Mouse (Mus musculus): Measurements from ENCODE around the gene Gm21783. TPM values are rescaled to one million over a fixed set of nuclear protein-coding genes. Genes with fewer than 3 reads are reported as not detected.
"Not testable (repeated sequence)": the region's sequence is repeated elsewhere in the genome, so short reads cannot be mapped to it uniquely, and the experiment has no call there.

The Gm21783 gene
- not detected in 2 replicates for polyA plus RNA-seq (2015; fragmentation: Nextera tagmentation; extraction: Ambion mirVana)

DNA sequence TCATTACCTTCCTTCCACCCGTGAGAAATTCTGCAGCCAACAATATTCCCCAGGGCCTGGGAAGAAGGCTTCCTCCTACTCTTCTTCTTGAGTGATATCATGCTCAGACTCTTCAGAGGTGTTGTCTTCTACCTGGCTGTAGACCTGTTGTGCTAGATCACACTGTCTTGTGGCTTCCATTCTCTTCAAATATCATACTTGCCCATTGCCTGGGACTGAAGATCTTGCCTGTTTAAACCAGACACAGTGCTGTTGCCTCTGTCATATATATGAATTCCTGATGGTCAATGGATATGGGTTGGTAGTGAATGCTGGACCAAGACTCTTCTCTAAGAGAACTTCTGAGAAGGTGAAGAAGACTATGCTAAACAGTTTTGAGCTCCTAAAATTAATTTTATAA lies at the start of gene Gm21783:
TSS of gene Gm21783 (minus strand) at position 101 of the 400 bp plus-strand sequence.
- not testable (repeated sequence) for H3K4me3 ChIP-seq (ENCODE audit: low read depth, low read length); H3K27me3 ChIP-seq (replicated peaks; ENCODE audit: insufficient read depth, low read length); H3K27ac ChIP-seq (ENCODE audit: low read length); H3K4me1 ChIP-seq (ENCODE audit: insufficient read depth, low read depth, low read length); H3K4me2 ChIP-seq (replicated peaks; ENCODE audit: low read depth, low read length); H3K9ac ChIP-seq (replicated peaks; ENCODE audit: low read depth); H3K36me3 ChIP-seq (ENCODE audit: insufficient read depth, low read length); H3K9me3 ChIP-seq (ENCODE audit: low read length); ATAC-seq; DNase-seq (ENCODE audit: low spot score)
- no CpG with 5 or more reads among the region's 1 CpGs for WGBS
